Mouse (Mus musculus) hindbrain, embryonic 10.5 days (tissue): Measurements from ENCODE around the gene Exosc1. TPM values are rescaled to one million over a fixed set of nuclear protein-coding genes. Genes with fewer than 3 reads are reported as not detected.

Experiments
- DNase-seq: peaks from one replicate; pipeline ENCODE4 v3.0.0-alpha.2; 2017; ENCODE audit warnings: low spot score
- H3K27ac ChIP-seq: fragments of 300-500 bp; sonication (generic); 2 replicates; pipeline ENCODE4 v1.5.1; 2016; ENCODE audit warnings: mild to moderate bottlenecking, moderate library complexity
- H3K27me3 ChIP-seq: fragments of 300-500 bp; sonication (generic); 2 replicates; pipeline ENCODE4 v1.6.1; 2016; ENCODE audit warnings: mild to moderate bottlenecking; ENCODE audit not compliant: poor library complexity, insufficient read depth, severe bottlenecking
- H3K36me3 ChIP-seq: fragments of 300-500 bp; sonication (generic); 2 replicates; pipeline ENCODE4 v1.6.1; 2016; ENCODE audit warnings: mild to moderate bottlenecking, moderate library complexity
- H3K4me1 ChIP-seq: fragments of 300-500 bp; sonication (generic); replicated peaks from 2 replicates; pipeline ENCODE4 v1.6.1; 2016; ENCODE audit warnings: mild to moderate bottlenecking
- H3K4me3 ChIP-seq: fragments of 300-500 bp; sonication (generic); 2 replicates; pipeline ENCODE4 v1.5.1; 2016; ENCODE audit warnings: mild to moderate bottlenecking, moderate library complexity
- H3K9me3 ChIP-seq: fragments of 300-500 bp; sonication (generic); 2 replicates; pipeline ENCODE4 v1.6.1; 2016; ENCODE audit warnings: mild to moderate bottlenecking, moderate library complexity
- WGBS: fragments of 180-500 bp; shearing (Covaris S2); methylation state at CpG from one replicate; pipeline ENCODE4 v1.1.7; 2016; 5-methylcytosine and 5-hydroxymethylcytosine counted together
- polyA plus RNA-seq: library from polyadenylated mRNA; unstranded; fragments of >200 nt; fragmentation: Nextera tagmentation; extraction: Ambion mirVana; gene quantifications from 2 replicates; pipeline ENCODE4 v1.2.1, GENCODE M21; 2016

Exosc1 gene
- polyA plus RNA-seq, 1 experiment from 2014 or later: 75.5 TPM

DNA sequence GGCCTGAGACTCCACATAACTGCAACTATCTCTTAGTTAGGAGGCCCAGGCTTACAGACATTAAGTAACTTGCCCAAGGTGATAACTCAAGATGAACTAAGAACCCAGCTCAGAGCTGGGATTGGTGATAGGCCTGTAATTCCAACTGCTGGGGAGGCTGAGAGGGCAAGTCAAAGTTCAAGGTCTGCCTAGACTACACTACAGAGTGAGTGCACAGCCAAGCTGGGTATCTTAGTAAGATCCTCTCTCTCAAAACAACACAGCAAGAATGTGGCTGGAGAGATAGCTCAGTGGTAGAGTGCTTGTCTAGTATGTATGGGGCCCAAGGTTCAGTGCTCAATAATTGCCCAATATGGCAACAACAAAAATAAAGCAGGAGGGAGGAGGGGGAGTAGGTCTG is 45.0 kb downstream of the Exosc1 start:
- Histone ChIP-seq H3K4me3 (no peak overlapping the region), H3K27ac (no peak overlapping the region), H3K4me1 (no peaks in the 10 kb centered on the region), H3K36me3 (peaks cover 91% of the 10 kb centered on the region), H3K9me3 (no peaks in the 10 kb centered on the region), H3K27me3 (no peaks in the 10 kb centered on the region)
- no peak for DNase-seq

GRCm38 (mm10) chr19:41883882-41884281 is 49.3 kb downstream of the Exosc1 start:
- H3K27ac ChIP-seq: no peak overlapping the region
- 91% methylated on average over 9 of the region's 9 CpGs for WGBS

DNA sequence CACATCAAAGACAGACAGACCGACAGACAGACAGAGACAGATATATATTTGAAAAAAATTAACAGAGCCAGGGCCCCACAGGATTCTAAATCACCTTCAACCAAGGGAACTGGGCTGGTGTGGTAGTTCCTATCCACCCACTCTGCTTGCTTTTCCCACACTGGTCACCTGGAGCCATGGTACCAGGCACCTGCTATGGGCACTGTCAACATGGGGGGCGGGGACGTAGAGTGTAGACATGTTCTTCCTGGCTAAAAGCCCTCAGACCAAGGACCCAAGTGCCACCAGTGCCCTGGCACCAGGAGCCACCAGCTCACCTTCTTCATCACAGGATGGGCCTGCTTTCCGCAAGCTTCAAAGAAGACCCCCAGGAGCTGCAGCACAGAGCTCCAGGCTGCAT is 51.4 kb downstream of the Exosc1 start:
- no peak overlapping the region for H3K27ac ChIP-seq
- H3K9me3 ChIP-seq: no peaks in the 10 kb centered on the region
- no peak for DNase-seq
- no peak overlapping the region for H3K4me3 ChIP-seq
- 97% methylated on average over 4 of the region's 4 CpGs for WGBS
- H3K27me3 ChIP-seq: no peaks in the 10 kb centered on the region
- H3K4me1 ChIP-seq: no peaks in the 10 kb centered on the region
- H3K36me3 ChIP-seq: peaks cover 90% of the 10 kb centered on the region

More at GRCm38 (mm10) chr19:41883882-41884281, 49.3 kb downstream of the Exosc1 start:
- DNase-seq: no peak
- H3K27me3 ChIP-seq: no peaks in the 10 kb centered on the region
- H3K36me3 ChIP-seq: peaks cover 92% of the 10 kb centered on the region
- H3K9me3 ChIP-seq: no peaks in the 10 kb centered on the region
- no peaks in the 10 kb centered on the region for H3K4me1 ChIP-seq
- no peak overlapping the region for H3K4me3 ChIP-seq

DNA sequence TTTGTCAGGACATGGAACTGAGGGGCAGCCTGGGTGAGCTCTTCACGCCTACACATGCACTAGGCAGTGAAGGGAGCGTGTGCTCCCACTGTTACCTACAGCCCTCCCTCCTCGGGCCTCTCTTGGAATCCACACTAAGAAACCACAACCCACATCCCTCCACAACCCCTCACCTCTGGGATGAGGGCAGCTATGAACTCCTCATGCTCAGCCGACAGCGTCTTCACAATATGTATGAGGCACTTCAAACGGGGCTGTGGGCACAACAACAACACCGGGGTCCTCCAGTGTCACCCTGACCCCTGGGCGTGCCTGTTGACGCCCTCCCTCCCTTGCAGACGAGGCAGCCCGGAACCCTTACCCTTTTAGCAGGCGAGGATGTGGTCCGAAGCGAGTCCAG is 58.9 kb downstream of the Exosc1 start:
- Histone ChIP-seq H3K27me3 (no peaks in the 10 kb centered on the region), H3K27ac (no peak overlapping the region), H3K4me3 (no peak overlapping the region), H3K4me1 (no peaks in the 10 kb centered on the region), H3K36me3 (peaks cover 96% of the 10 kb centered on the region), H3K9me3 (no peaks in the 10 kb centered on the region)
- WGBS: 94% methylated on average over 14 of the region's 14 CpGs
- DNase-seq: no peak

Other genes starting within 250 kb of the Exosc1 start
- 13.9 and 18.0 TPM in 2 replicates for gene Slit1, start 189.8 kb downstream of the Exosc1 start, polyA plus RNA-seq
- 27.9 and 37.9 TPM in 2 replicates for gene Arhgap19, start 131.4 kb downstream of the Exosc1 start, polyA plus RNA-seq
- gene Frat1, start 103.5 kb downstream of the Exosc1 start, polyA plus RNA-seq: 10.8 and 13.4 TPM in 2 replicates
- 5.4 and 6.7 TPM in 2 replicates for gene Frat2, start 85.3 kb downstream of the Exosc1 start, polyA plus RNA-seq
- 27.3 and 34.1 TPM in 2 replicates for gene Rrp12, start 37.2 kb downstream of the Exosc1 start, polyA plus RNA-seq
- gene Pgam1, start 21.5 kb downstream of the Exosc1 start, polyA plus RNA-seq: 900 and 1,138 TPM in 2 replicates
- gene Zdhhc16, start 57 bp upstream of the Exosc1 start, polyA plus RNA-seq: 87.1 and 92.5 TPM in 2 replicates
- gene Mms19, start 47.7 kb upstream of the Exosc1 start, polyA plus RNA-seq: 32.2 and 39.5 TPM in 2 replicates
- 11.5 and 16.9 TPM in 2 replicates for gene Ubtd1, start 48.3 kb upstream of the Exosc1 start, polyA plus RNA-seq
- gene Ankrd2, start 102.6 kb upstream of the Exosc1 start, polyA plus RNA-seq: 0.39 TPM in 1 of 2 replicates, not detected in the other
- gene Hoga1, start 112.2 kb upstream of the Exosc1 start, polyA plus RNA-seq: 1.3 and 1.9 TPM in 2 replicates
- not detected in 2 replicates for gene 4933411K16Rik, start 118.8 kb upstream of the Exosc1 start, polyA plus RNA-seq
- gene Morn4, start 152.9 kb upstream of the Exosc1 start, polyA plus RNA-seq: 52.6 and 73.6 TPM in 2 replicates
- gene Pi4k2a, start 157.0 kb upstream of the Exosc1 start, polyA plus RNA-seq: 28.2 TPM in 2 replicates
- gene Avpi1, start 195.6 kb upstream of the Exosc1 start, polyA plus RNA-seq: 17.5 and 19.0 TPM in 2 replicates
- gene Marveld1, start 214.0 kb upstream of the Exosc1 start, polyA plus RNA-seq: 3.1 and 3.6 TPM in 2 replicates
- gene Zfyve27, start 230.5 kb upstream of the Exosc1 start, polyA plus RNA-seq: 35.3 and 40.2 TPM in 2 replicates